Mouse (Mus musculus) midbrain, embryonic 13.5 days (tissue): ENCODE data around the gene Larp1. TPM values are rescaled to one million over a fixed set of nuclear protein-coding genes. Genes with fewer than 3 reads are reported as not detected.
"Not testable (repeated sequence)": the region's sequence is repeated elsewhere in the genome, so short reads cannot be mapped to it uniquely, and the experiment has no call there.

ENCODE experiments used
- ATAC-seq: fragments of 200-750 bp; cut with Nextera tagmentation; 2 replicates; pipeline ENCODE4 v1.8.0; 2017; ENCODE audit warnings: mild to moderate bottlenecking, moderate TSS enrichment, moderate library complexity
- H3K27ac ChIP-seq: fragments of 300-500 bp; sonication (generic); 2 replicates; pipeline ENCODE4 v1.5.1; 2015; ENCODE audit warnings: inconsistent platforms, mild to moderate bottlenecking, moderate library complexity
- H3K27me3 ChIP-seq: fragments of 300-500 bp; sonication (generic); 2 replicates; pipeline ENCODE4 v1.6.1; 2015; ENCODE audit warnings: mild to moderate bottlenecking, inconsistent platforms
- H3K36me3 ChIP-seq: fragments of 300-500 bp; sonication (generic); 2 replicates; pipeline ENCODE4 v1.6.1; 2015; ENCODE audit warnings: mild to moderate bottlenecking, inconsistent platforms
- H3K4me1 ChIP-seq: fragments of 300-500 bp; sonication (generic); replicated peaks from 2 replicates; pipeline ENCODE4 v1.6.1; 2015; ENCODE audit warnings: inconsistent platforms
- H3K4me2 ChIP-seq: fragments of 300-500 bp; sonication (generic); replicated peaks from 2 replicates; pipeline ENCODE4 v1.6.1; 2015; ENCODE audit warnings: moderate library complexity, mild to moderate bottlenecking, inconsistent platforms
- H3K4me3 ChIP-seq: fragments of 300-500 bp; sonication (generic); replicated peaks from 2 replicates; pipeline ENCODE4 v1.5.1; 2015; ENCODE audit warnings: mild to moderate bottlenecking, inconsistent platforms
- H3K9ac ChIP-seq: fragments of 300-500 bp; sonication (generic); replicated peaks from 2 replicates; pipeline ENCODE4 v1.6.1; 2015; ENCODE audit warnings: mild to moderate bottlenecking, inconsistent platforms
- H3K9me3 ChIP-seq: fragments of 300-500 bp; sonication (generic); 2 replicates; pipeline ENCODE4 v1.6.1; 2016; ENCODE audit warnings: mild to moderate bottlenecking, inconsistent platforms
- WGBS: fragments of 180-500 bp; shearing (Covaris S2); methylation state at CpG from one replicate; pipeline ENCODE4 v1.1.7; 2015; 5-methylcytosine and 5-hydroxymethylcytosine counted together
- polyA plus RNA-seq: library from polyadenylated mRNA; unstranded; fragments of >200 nt; fragmentation: Nextera tagmentation; extraction: Ambion mirVana; gene quantifications from 2 replicates; pipeline ENCODE4 v1.2.1, GENCODE M21; 2015

The Larp1 gene
- polyA plus RNA-seq, 1 experiment from 2014 or later, result 15.8 TPM

- no peaks in the 10 kb centered on the region for H3K9me3 ChIP-seq
Measured at GRCm38 (mm10) chr11:58039027-58039426, 30.2 kb downstream of the Larp1 start.

GRCm38 (mm10) chr11:58042861-58043431 lies 34.1 kb downstream of the Larp1 start:
- Histone ChIP-seq H3K9ac (no peak overlapping the region), H3K9me3 (no peaks in the 10 kb centered on the region), H3K36me3 (peaks cover 32% of the 10 kb centered on the region), H3K4me2 (no peak overlapping the region), H3K4me1 (0 out of 2 replicates have a peak, but pooled peaks cover 5% of the 10 kb centered on the region), H3K27me3 (no peaks in the 10 kb centered on the region), H3K4me3 (no peak overlapping the region), H3K27ac (no peak overlapping the region)
- 95% methylated on average over 5 of the region's 5 CpGs for WGBS
- ATAC-seq, result no peak

More at GRCm38 (mm10) chr11:58039027-58039426, 30.2 kb downstream of the Larp1 start:
- no peak for ATAC-seq
- Histone ChIP-seq H3K4me1 (peaks cover 6% of the 10 kb centered on the region; the same call in 1 of the 2 replicates), H3K9ac (no peak overlapping the region), H3K4me3 (no peak overlapping the region), H3K36me3 (peaks cover 17% of the 10 kb centered on the region), H3K4me2 (no peak overlapping the region), H3K27ac (no peak overlapping the region), H3K27me3 (no peaks in the 10 kb centered on the region)
- WGBS, result 78% methylated on average over 1 of the region's 1 CpGs

- ATAC-seq, result no peak
- Histone ChIP-seq H3K9ac (no peak overlapping the region), H3K27me3 (no peaks in the 10 kb centered on the region), H3K4me3 (no peak overlapping the region), H3K4me1 (no peaks in the 10 kb centered on the region), H3K4me2 (no peak overlapping the region), H3K36me3 (peaks cover 67% of the 10 kb centered on the region), H3K27ac (no peak overlapping the region), H3K9me3 (no peaks in the 10 kb centered on the region)
- 77% methylated on average over 4 of the region's 4 CpGs for WGBS
Measured at GRCm38 (mm10) chr11:58046438-58046837, 37.6 kb downstream of the Larp1 start.

GRCm38 (mm10) chr11:58057455-58057854 lies 48.6 kb downstream of the Larp1 start:
- Histone ChIP-seq H3K27me3 (no peaks in the 10 kb centered on the region), H3K4me2 (no peak overlapping the region), H3K4me3 (no peak overlapping the region), H3K27ac (no peak overlapping the region), H3K36me3 (peaks cover 80% of the 10 kb centered on the region), H3K9me3 (no peaks in the 10 kb centered on the region), H3K4me1 (no peaks in the 10 kb centered on the region), H3K9ac (no peak overlapping the region)
- ATAC-seq, result no peak
- WGBS, result 53% methylated on average over 6 of the region's 6 CpGs

GRCm38 (mm10) chr11:58059752-58060151 lies 50.9 kb downstream of the Larp1 start:
- not testable (repeated sequence) for H3K4me1 ChIP-seq, H3K9me3 ChIP-seq, H3K9ac ChIP-seq, H3K4me2 ChIP-seq, H3K27me3 ChIP-seq, ATAC-seq, H3K27ac ChIP-seq, H3K4me3 ChIP-seq
- 91% methylated on average over 7 of the region's 7 CpGs for WGBS
- peaks cover 59% of the 10 kb centered on the region for H3K36me3 ChIP-seq

- H3K27ac ChIP-seq, H3K9me3 ChIP-seq, H3K4me3 ChIP-seq, H3K27me3 ChIP-seq, ATAC-seq, H3K4me1 ChIP-seq, H3K9ac ChIP-seq, H3K4me2 ChIP-seq: not testable (repeated sequence)
- peaks cover 46% of the 10 kb centered on the region for H3K36me3 ChIP-seq
- WGBS, result 97% methylated on average over 4 of the region's 4 CpGs
Measured at GRCm38 (mm10) chr11:58061218-58061617, 52.4 kb downstream of the Larp1 start.

- ATAC-seq, result no peak
- peaks cover 35% of the 10 kb centered on the region for H3K36me3 ChIP-seq
- no peak overlapping the region for H3K9ac ChIP-seq
- H3K4me1 ChIP-seq, result no peaks in the 10 kb centered on the region
- H3K4me3 ChIP-seq, result no peak overlapping the region
- no peaks in the 10 kb centered on the region for H3K27me3 ChIP-seq
- H3K4me2 ChIP-seq, result no peak overlapping the region
- no peaks in the 10 kb centered on the region for H3K9me3 ChIP-seq
- no peak overlapping the region for H3K27ac ChIP-seq
- WGBS, result 91% methylated on average over 4 of the region's 4 CpGs
Measured at GRCm38 (mm10) chr11:58062586-58062985, 53.7 kb downstream of the Larp1 start.

GRCm38 (mm10) chr11:58065025-58065424 lies 56.2 kb downstream of the Larp1 start:
- no peaks in the 10 kb centered on the region for H3K4me1 ChIP-seq
- H3K9me3 ChIP-seq, result no peaks in the 10 kb centered on the region
- H3K4me3 ChIP-seq, result no peak overlapping the region
- H3K27ac ChIP-seq, result no peak overlapping the region
- ATAC-seq, result no peak
- no peak overlapping the region for H3K4me2 ChIP-seq
- 91% methylated on average over 4 of the region's 4 CpGs for WGBS
- H3K36me3 ChIP-seq, result peaks cover 14% of the 10 kb centered on the region
- no peaks in the 10 kb centered on the region for H3K27me3 ChIP-seq
- H3K9ac ChIP-seq, result no peak overlapping the region

GRCm38 (mm10) chr11:58072978-58073377 lies 64.1 kb downstream of the Larp1 start:
- no peaks in the 10 kb centered on the region for H3K4me1 ChIP-seq
- 85% methylated on average over 3 of the region's 3 CpGs for WGBS
- no peak overlapping the region for H3K9ac ChIP-seq
- no peak overlapping the region for H3K4me2 ChIP-seq
- no peak for ATAC-seq
- H3K27ac ChIP-seq, result no peak overlapping the region
- no peak overlapping the region for H3K4me3 ChIP-seq
- no peaks in the 10 kb centered on the region for H3K36me3 ChIP-seq
- no peaks in the 10 kb centered on the region for H3K27me3 ChIP-seq
- H3K9me3 ChIP-seq, result no peaks in the 10 kb centered on the region

- Histone ChIP-seq H3K9me3 (no peaks in the 10 kb centered on the region), H3K27ac (no peak overlapping the region), H3K9ac (no peak overlapping the region), H3K4me2 (no peak overlapping the region), H3K4me3 (no peak overlapping the region), H3K4me1 (no peaks in the 10 kb centered on the region), H3K36me3 (no peaks in the 10 kb centered on the region), H3K27me3 (no peaks in the 10 kb centered on the region)
- ATAC-seq, result no peak
- 75% methylated on average over 4 of the region's 4 CpGs for WGBS
Measured at GRCm38 (mm10) chr11:58077270-58077669, 68.4 kb downstream of the Larp1 start.

- Histone ChIP-seq H3K4me1 (no peaks in the 10 kb centered on the region), H3K9ac (no peak overlapping the region)
- WGBS, result 90% methylated on average over 6 of the region's 6 CpGs
Measured at GRCm38 (mm10) chr11:58081716-58082115, 72.9 kb downstream of the Larp1 start.

GRCm38 (mm10) chr11:58092541-58092940 lies 83.7 kb downstream of the Larp1 start:
- WGBS, result 72% methylated on average over 4 of the region's 4 CpGs
- H3K4me1 ChIP-seq, result peaks cover under 1% of the 10 kb centered on the region

More at GRCm38 (mm10) chr11:58081716-58082115, 72.9 kb downstream of the Larp1 start:
- Histone ChIP-seq H3K36me3 (no peaks in the 10 kb centered on the region), H3K9me3 (no peaks in the 10 kb centered on the region), H3K4me2 (no peak overlapping the region), H3K4me3 (no peak overlapping the region), H3K27ac (no peak overlapping the region), H3K27me3 (no peaks in the 10 kb centered on the region)
- no peak for ATAC-seq

GRCm38 (mm10) chr11:58093021-58093528 lies 84.2 kb downstream of the Larp1 start, which contains the start of gene Gm12248:
Gene Gm12248 (minus strand): TSS chr11:58093134.
- Histone ChIP-seq H3K4me1 (peaks cover 6% of the 10 kb centered on the region), H3K9ac (no peak within 1 kb of the TSS), H3K27me3 (peaks cover 26% of the 10 kb centered on the region), H3K27ac (no peak within 1 kb of the TSS), H3K4me3 (no peak within 1 kb of the TSS), H3K36me3 (no peaks in the 10 kb centered on the region), H3K9me3 (no peaks in the 10 kb centered on the region), H3K4me2 (no peak within 1 kb of the TSS)
- WGBS, result 19% methylated on average over 12 of the region's 12 CpGs
- no peak for ATAC-seq

More at GRCm38 (mm10) chr11:58092541-58092940, 83.7 kb downstream of the Larp1 start:
- H3K27ac ChIP-seq, result no peak overlapping the region
- H3K9me3 ChIP-seq, result no peaks in the 10 kb centered on the region
- peaks cover 21% of the 10 kb centered on the region for H3K27me3 ChIP-seq
- no peak for ATAC-seq
- no peak overlapping the region for H3K4me2 ChIP-seq
- H3K9ac ChIP-seq, result no peak overlapping the region
- no peak overlapping the region for H3K4me3 ChIP-seq
- no peaks in the 10 kb centered on the region for H3K36me3 ChIP-seq
